Mouse (Mus musculus): ENCODE measurements around the gene Itgb2l.

GRCm38 (mm10) chr16:96429046-96429445 is 14.4 kb downstream of the Itgb2l start:
- TF ChIP-seq CTCF (IDR thresholded peaks at IDR 0.05; ENCODE audit: insufficient read depth, low read length) (no peak), POLR2A (IDR thresholded peaks at IDR 0.05; ENCODE audit: borderline replicate concordance, extremely low read depth, low read depth, low read length) (no peak)
